Mouse (Mus musculus): Measurements from ENCODE around the gene Zfyve19.

GRCm38 (mm10) chr2:119167866-119168256, 40.6 kb upstream of the Zfyve19 start:
- TF ChIP-seq CTCF (IDR thresholded peaks at IDR 0.05; ENCODE audit: extremely low read depth, insufficient read depth, insufficient read length, insufficient replicate concordance) (no peak), POLR2A (IDR thresholded peaks at IDR 0.05; ENCODE audit: low read depth, low read length) (no peak)

Data from spleen, adult 2 months (tissue).